Mouse (Mus musculus): ENCODE measurements around the gene 4921501E09Rik. TPM values are rescaled to one million over a fixed set of nuclear protein-coding genes. Genes with fewer than 3 reads are reported as not detected.
"Not testable (repeated sequence)": the region's sequence is repeated elsewhere in the genome, so short reads cannot be mapped to it uniquely, and the experiment has no call there.

The 4921501E09Rik gene
- polyA plus RNA-seq, 1 experiment = not detected

- peak within 1 kb of the TSS; percentile 75 for H3K4me3 ChIP-seq (ENCODE audit: low read depth, low read length)
- H3K27ac ChIP-seq (ENCODE audit: insufficient read depth, low read depth, low read length) = no peak within 1 kb of the TSS
- no peaks in the 10 kb centered on the region for H3K4me1 ChIP-seq (ENCODE audit: control insufficient read depth, insufficient read depth, insufficient read length, low read length)
- H3K36me3 ChIP-seq (ENCODE audit: control insufficient read depth, insufficient read depth, low read length) = no peaks in the 10 kb centered on the region
- H3K27me3 ChIP-seq (ENCODE audit: control insufficient read depth, insufficient read depth, low read length) = no peaks in the 10 kb centered on the region
- no peak for TF ChIP-seq POLR2A (IDR thresholded peaks at IDR 0.05; ENCODE audit: low read depth, low read length)
- no peak for TF ChIP-seq CTCF (IDR thresholded peaks at IDR 0.05; ENCODE audit: extremely low read depth, insufficient read length, insufficient replicate concordance, low read depth, low read length)
- 2% methylated on average over 27 of the region's 27 CpGs for WGBS
Observed at GRCm38 (mm10) chr17:33032900-33033891, 34.7 kb downstream of the 4921501E09Rik start, which contains the start of gene Zfp763. TSS of gene Zfp763 (minus strand) at chr17:33033402.

- Histone ChIP-seq H3K4me1 (ENCODE audit: control insufficient read depth, insufficient read depth, insufficient read length, low read length) (no peaks in the 10 kb centered on the region), H3K4me3 (ENCODE audit: low read depth, low read length) (peak overlapping the region; percentile 75), H3K27ac (ENCODE audit: insufficient read depth, low read depth, low read length) (no peak overlapping the region), H3K27me3 (ENCODE audit: control insufficient read depth, insufficient read depth, low read length) (no peaks in the 10 kb centered on the region), H3K36me3 (ENCODE audit: control insufficient read depth, insufficient read depth, low read length) (no peaks in the 10 kb centered on the region)
- 4% methylated on average over 10 of the region's 10 CpGs for WGBS
- TF ChIP-seq POLR2A (IDR thresholded peaks at IDR 0.05; ENCODE audit: low read depth, low read length) = no peak
- no peak for TF ChIP-seq CTCF (IDR thresholded peaks at IDR 0.05; ENCODE audit: extremely low read depth, insufficient read length, insufficient replicate concordance, low read depth, low read length)
Observed at GRCm38 (mm10) chr17:33032376-33032775, 35.5 kb downstream of the 4921501E09Rik start.

- H3K27ac ChIP-seq (ENCODE audit: insufficient read depth, low read depth, low read length); H3K4me1 ChIP-seq (ENCODE audit: control insufficient read depth, insufficient read depth, insufficient read length, low read length); H3K4me3 ChIP-seq (ENCODE audit: low read depth, low read length); H3K27me3 ChIP-seq (ENCODE audit: control insufficient read depth, insufficient read depth, low read length): not testable (repeated sequence)
- peaks cover 29% of the 10 kb centered on the region for H3K36me3 ChIP-seq (ENCODE audit: control insufficient read depth, insufficient read depth, low read length)
Observed at GRCm38 (mm10) chr17:33020434-33020833, 47.4 kb downstream of the 4921501E09Rik start.

Other genes starting within 250 kb of the 4921501E09Rik start
- gene Zfp799, start 237.8 kb downstream of the 4921501E09Rik start, polyA plus RNA-seq (2012; rRNA removed) = 2.6 and 6.9 TPM in 2 replicates
- gene Zfp870, start 176.4 kb downstream of the 4921501E09Rik start, polyA plus RNA-seq (2012; rRNA removed) = 0.09 and 0.30 TPM in 2 replicates
- 364 and 1,373 TPM in 2 replicates for gene Cyp4f14, start 150.7 kb downstream of the 4921501E09Rik start, polyA plus RNA-seq (2012; rRNA removed)
- 45.0 and 112 TPM in 2 replicates for gene Cyp4f13, start 120.7 kb downstream of the 4921501E09Rik start, polyA plus RNA-seq (2012; rRNA removed)
- gene Zfp472, start 102.2 kb downstream of the 4921501E09Rik start, polyA plus RNA-seq (2012; rRNA removed) = 0.18 and 0.25 TPM in 2 replicates
- gene Zfp952, start 74.9 kb downstream of the 4921501E09Rik start, polyA plus RNA-seq (2012; rRNA removed) = 0.65 and 0.79 TPM in 2 replicates
- gene Zfp763, start 34.7 kb downstream of the 4921501E09Rik start, polyA plus RNA-seq (2012; rRNA removed) = 0.05 and 0.09 TPM in 2 replicates
- gene Zfp563, start 21.3 kb upstream of the 4921501E09Rik start, polyA plus RNA-seq (2012; rRNA removed) = 0.35 and 0.51 TPM in 2 replicates
- gene Morc2b, start 71.6 kb upstream of the 4921501E09Rik start, polyA plus RNA-seq (2012; rRNA removed) = not detected in 2 replicates
- gene Olfr55, start 100.4 kb upstream of the 4921501E09Rik start, polyA plus RNA-seq (2012; rRNA removed) = not detected in 2 replicates
- not detected in 2 replicates for gene Olfr239, start 123.2 kb upstream of the 4921501E09Rik start, polyA plus RNA-seq (2012; rRNA removed)
- gene Olfr1564, start 153.6 kb upstream of the 4921501E09Rik start, polyA plus RNA-seq (2012; rRNA removed) = 0.03 and 0.37 TPM in 2 replicates
- gene Zfp955a, start 187.1 kb upstream of the 4921501E09Rik start, polyA plus RNA-seq (2012; rRNA removed) = 0.10 and 0.25 TPM in 2 replicates
- not detected in 2 replicates for gene Olfr63, start 196.6 kb upstream of the 4921501E09Rik start, polyA plus RNA-seq (2012; rRNA removed)
- 0.20 and 0.42 TPM in 2 replicates for gene Zfp955b, start 221.5 kb upstream of the 4921501E09Rik start, polyA plus RNA-seq (2012; rRNA removed)